Mouse (Mus musculus): ENCODE measurements around the gene Rhog. TPM values are rescaled to one million over a fixed set of nuclear protein-coding genes. Genes with fewer than 3 reads are reported as not detected.

The Rhog gene
- total and polyA plus RNA-seq, 3 experiments, result 48.0 to 69.0 (median 62.7) TPM

- peak; percentile 96 for DNase-seq
Measured at GRCm38 (mm10) chr7:102250631-102251214, 5.1 kb downstream of the Rhog start.

GRCm38 (mm10) chr7:102249896-102250630 lies 5.8 kb downstream of the Rhog start:
- DNase-seq, result peak; percentile 89

GRCm38 (mm10) chr7:102249531-102249895 lies 6.3 kb downstream of the Rhog start:
- no peak for DNase-seq

- no peak for DNase-seq
Measured at GRCm38 (mm10) chr7:102248691-102249404, 7.0 kb downstream of the Rhog start.

GRCm38 (mm10) chr7:102246956-102247797 lies 8.7 kb downstream of the Rhog start:
- DNase-seq, result no peak

GRCm38 (mm10) chr7:102246265-102246664 lies 9.6 kb downstream of the Rhog start:
- no peak for DNase-seq

- no peak for DNase-seq
Measured at GRCm38 (mm10) chr7:102245775-102246174, 10.1 kb downstream of the Rhog start.

- DNase-seq, result no peak
Measured at GRCm38 (mm10) chr7:102244782-102245535, 10.9 kb downstream of the Rhog start.

GRCm38 (mm10) chr7:102243870-102244269 lies 12.0 kb downstream of the Rhog start:
- DNase-seq, result peak; percentile 48

GRCm38 (mm10) chr7:102242917-102243316 lies 12.9 kb downstream of the Rhog start:
- DNase-seq, result no peak

- no peak for DNase-seq
Measured at GRCm38 (mm10) chr7:102242371-102242770, 13.5 kb downstream of the Rhog start.

GRCm38 (mm10) chr7:102239591-102239990 lies 16.3 kb downstream of the Rhog start:
- no peak for DNase-seq

- DNase-seq, result no peak
Measured at GRCm38 (mm10) chr7:102238686-102239286, 17.1 kb downstream of the Rhog start.

GRCm38 (mm10) chr7:102233059-102233458 lies 22.8 kb downstream of the Rhog start:
- DNase-seq, result no peak

- DNase-seq, result peak; percentile 70
Measured at GRCm38 (mm10) chr7:102229814-102230213, 26.0 kb downstream of the Rhog start.

GRCm38 (mm10) chr7:102228049-102228670 lies 27.7 kb downstream of the Rhog start:
- DNase-seq, result no peak

GRCm38 (mm10) chr7:102226051-102226450 lies 29.8 kb downstream of the Rhog start:
- no peak for DNase-seq

GRCm38 (mm10) chr7:102223883-102224738 lies 31.7 kb downstream of the Rhog start:
- peak; percentile 75 for DNase-seq

GRCm38 (mm10) chr7:102222830-102223556 lies 32.9 kb downstream of the Rhog start:
- peak; percentile 89 for DNase-seq

Measured in adrenal gland, adult 2 months (tissue).